Mouse (Mus musculus) natural killer cell, adult 2 months (primary cell): ENCODE measurements at regions not wholly inside any gene's neighbourhood (a gene's known extent, or its start where the extent isn't known, plus 50 kb on each side); places are given as distances from the start of the nearest gene placed in this dataset.

Experiments
- DNase-seq, 2 experiments: peaks; one replicate each; pipeline ENCODE4 v3.0.0; 2022; ENCODE audit warnings: low spot score in 2 of 2

DNA sequence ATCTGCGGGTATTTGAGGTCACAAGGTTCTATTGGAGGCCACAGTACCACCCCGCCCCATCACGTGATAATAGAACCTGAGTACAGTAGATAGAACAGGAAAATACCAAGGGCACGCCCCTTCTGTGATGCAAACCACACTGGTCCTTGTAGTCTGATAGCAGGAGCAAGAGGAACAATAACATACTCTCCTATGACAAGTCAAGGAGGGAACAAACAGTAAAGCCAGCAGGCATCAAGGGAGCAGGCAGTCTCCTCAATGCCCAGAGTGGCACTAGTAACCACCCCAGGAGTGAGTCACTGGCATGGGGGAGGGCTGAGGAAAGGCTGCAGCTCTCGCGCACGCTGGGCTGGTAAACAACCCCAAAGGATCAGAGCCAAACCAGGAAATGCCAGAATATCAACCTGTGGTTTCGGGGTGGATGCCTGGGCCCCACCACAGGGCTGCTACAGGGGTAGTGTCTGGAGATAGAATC is 150.5 kb upstream of the Tmc1 start:
- DNase-seq = peak; percentile 49 to 52

DNA sequence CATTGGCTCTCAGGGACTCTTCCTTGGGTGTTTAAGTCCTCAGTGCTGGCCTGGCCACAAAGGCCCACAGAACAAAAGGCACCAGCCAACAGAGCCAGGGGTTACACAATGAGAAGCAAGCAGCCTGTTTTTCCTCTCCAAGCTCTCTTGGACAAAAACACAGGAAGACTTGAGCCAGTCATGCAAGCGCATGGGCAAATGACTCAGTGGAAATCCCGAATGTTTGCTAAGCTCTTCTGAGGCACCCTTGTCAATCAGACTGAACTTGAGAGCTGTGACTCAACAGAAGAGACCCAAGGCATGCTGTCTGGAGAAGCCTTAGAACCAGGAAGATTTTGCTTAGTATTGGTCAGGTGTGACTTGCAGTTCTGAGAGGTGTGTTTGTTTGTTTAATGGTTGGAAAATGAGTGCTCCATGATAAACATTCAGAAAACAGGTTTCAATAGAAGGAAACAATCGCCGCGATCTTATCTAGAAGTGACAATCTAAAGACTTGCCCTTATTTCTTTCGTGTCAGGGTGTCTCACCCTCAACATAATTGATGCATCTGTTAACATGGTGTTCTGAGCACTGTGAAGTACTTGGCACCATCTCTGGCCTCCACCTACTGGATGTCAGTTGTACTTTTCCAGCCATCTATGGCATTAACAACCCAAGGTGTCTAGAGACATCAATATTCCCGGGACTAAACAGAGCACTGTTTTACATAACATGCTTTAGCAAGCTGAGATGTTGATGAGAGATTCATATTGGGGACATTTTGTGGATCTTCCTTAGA is 124.0 kb upstream of the Tmc1 start:
- DNase-seq = no peak

DNA sequence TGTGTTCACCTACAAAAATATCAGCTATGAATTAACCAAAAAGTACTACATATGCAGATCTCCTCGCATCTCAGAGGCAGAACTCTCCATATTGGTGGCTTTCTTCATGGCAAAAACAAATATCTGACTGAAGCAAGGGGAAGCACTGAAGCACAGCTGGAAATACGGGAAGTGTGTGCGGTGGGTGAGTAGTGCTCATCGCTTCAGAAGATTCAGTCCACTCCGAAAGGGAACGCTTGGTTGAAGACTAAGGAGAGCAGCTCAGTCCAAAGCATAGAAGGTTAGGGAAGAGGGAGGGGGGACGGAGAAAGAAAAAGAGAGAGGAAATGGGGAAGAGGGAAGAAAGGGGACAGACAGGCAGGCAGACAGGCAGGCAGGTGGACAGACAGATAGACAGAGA is 114.4 kb upstream of the Tmc1 start:
- DNase-seq = no peak

DNA sequence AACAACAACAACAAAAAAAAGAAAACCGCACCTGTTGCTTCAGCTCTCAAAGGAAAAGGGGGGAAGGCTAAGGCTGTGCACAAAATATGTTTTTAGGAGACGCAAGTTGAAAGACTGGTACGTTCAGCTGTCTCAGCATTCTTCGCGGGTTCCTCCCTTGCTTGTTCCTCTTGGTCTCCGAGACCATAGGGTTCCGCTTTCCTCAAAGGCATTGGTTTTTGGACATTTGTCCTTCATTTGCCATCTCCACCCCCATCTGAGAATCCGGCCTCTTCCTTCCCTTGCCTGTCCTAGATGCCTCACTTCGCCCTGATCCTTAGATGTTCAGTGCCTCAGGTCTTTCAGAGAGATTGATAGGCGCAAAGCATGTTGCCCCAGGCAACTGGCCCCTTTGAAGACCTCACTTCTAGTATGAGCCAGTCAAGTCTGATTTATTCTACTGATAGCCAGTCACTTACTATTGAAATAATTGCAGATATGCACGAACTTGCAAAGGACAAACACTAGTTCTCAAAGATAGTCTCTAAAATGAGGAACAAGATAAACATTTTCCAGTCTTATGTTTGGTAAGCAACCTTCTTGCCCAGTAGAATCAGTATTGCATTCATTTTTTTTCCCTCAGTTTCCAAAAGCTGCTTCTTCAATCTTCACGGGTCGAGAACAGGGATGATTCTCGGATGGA is 112.6 kb upstream of the Tmc1 start:
- no peak for DNase-seq

DNA sequence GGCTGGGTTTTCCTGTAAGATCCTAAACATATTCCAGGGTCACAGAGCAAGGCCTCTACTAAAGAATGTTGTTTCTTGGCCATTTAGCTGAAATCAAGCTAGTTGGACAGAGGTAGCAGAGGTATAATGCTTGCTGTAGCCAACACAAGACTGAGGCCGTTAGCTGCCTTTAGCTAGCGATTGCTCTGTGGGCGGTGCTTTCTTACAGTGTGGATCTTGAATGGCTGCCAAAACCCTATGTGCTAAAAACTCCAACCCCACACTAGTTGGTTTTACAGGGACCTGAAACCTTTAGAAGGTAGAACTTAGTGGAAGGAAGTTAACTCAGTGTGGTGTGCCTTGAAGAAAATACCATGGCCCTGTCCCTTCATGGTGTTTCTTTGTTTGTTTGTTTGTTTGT is 110.9 kb upstream of the Tmc1 start:
- DNase-seq = no peak

DNA sequence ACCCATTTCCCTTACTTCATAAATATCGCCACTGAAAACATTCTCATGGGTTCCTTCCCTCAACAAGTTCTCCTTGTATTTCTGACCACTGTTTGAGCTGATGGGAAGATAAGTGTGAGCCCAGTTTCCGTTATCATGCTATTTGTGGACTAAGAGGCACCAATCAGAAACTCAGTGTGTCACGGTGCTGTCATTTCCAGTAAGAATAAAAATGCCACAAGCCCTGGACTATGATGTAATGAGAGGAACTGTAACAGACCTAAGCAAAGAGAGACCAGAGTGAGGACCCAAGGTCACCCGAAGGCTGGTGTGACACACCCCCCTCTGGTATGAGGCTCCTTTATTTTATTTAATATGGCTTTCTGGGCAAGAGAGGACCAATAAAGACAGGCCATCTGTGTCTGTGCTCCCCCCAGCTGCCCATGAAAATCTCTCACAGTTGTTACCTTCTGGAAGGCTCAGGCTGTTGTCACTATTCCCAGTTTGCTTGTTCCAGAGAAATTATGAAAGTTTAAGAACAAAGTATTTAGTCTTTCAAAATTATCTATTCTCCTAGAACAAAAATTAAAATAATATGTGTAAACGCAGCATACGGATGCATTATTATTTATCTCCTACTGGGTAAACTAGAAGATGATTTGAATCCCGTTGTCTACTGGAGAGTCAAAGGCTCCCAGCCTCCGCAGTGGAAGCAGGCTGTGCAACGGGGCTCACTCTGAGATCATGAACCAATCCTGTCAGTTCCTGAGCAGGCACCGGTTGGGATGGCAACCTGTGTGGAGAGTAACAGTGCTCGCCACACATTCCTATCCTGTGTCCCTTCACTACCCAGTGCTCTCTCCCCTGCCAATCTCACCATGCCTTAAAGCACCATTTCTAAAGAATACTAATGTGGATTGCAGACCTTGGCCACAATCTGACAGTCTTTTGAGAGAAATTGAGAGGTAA is 99.9 kb upstream of the Tmc1 start:
- no peak for DNase-seq

DNA sequence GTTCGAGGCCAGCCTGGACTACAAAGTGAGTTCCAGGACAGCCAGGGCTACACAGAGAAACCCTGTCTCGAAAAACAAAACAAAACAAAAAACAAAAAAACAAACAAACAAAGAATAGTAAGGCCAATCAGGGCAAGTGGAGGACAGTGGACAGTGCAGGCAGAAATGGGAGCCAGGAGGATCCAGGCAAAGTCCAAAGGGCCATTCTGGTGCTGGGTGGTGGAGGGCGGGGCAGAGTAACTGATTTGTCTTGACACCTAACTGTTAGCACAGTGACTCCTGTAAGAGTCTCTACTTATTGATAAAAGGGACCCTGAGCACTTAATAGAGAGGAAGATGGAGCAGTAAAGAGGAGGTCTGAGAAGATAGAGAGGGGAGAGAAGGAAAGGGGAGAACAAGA is 98.8 kb upstream of the Tmc1 start:
- DNase-seq = no peak

DNA sequence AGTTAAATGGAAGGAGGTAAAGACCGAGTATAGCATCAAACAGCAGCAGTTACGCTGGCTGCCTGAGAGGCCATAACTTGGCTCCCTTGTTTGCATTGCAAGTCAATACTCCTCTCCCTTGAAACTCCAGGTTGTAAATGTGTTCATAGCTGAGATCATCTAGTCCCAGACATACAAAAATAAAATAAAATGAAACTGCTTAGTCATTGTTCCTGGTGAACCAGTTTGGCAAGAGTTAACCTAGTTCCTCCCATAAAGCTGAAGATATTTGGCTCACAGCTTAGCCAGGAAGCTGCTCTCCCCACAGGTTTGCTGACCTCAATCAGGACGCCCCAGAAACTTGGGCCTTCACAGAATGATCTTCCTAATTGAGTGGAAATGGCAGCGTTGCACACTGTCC is 97.9 kb upstream of the Tmc1 start:
- no peak for DNase-seq

DNA sequence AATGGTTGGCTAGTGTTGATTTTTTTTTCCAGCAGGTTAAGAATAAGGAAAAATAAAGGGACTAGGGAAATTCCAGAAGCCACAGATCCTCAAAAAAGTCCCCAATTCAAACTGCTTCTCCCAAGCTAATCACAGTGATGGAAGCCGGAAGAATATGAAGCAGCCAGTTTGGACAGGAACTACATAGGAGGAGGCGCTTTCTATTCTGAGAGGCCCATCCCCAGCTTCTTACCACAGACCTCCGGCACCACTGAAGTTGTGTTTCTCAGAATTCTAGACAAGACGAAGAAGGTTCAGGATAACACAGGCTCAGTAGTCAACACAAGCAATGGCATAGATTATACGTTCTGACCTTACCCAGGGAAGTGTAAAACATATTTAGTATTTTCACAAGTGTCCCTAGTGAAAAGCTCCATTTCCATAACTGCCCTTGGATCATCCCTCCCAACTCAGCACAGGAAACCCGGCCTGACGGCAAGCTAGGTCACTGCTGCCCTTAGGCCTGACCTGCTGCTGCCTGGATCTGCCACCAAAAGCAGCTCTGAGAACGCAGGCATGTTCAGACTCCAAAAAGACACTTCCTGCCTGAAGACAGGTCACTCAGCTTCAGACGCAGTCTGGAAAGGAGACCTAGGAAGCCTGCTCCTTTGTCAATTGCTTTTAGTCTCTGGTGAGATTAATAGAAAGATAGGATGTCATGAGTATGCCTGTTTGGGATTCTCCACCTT is 97.2 kb upstream of the Tmc1 start:
- no peak for DNase-seq

DNA sequence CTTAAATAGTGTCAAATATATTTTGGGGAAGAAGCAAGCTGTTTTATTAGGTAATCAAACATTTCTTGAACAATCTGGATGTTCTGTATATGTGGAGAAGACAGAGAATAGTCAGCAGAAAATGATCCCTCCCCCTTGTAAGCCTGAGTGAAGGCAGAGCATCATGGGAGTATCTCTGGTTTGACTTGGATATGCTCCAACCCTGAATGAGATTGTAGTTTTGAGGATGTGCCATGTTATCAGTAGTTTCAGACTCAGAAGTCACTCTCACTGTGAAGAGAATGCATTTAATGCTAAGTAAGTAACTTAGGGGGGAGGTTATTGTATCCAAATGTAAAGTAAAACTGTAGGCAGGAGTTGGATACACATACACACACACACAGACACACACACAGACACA is 95.3 kb upstream of the Tmc1 start:
- no peak for DNase-seq

DNA sequence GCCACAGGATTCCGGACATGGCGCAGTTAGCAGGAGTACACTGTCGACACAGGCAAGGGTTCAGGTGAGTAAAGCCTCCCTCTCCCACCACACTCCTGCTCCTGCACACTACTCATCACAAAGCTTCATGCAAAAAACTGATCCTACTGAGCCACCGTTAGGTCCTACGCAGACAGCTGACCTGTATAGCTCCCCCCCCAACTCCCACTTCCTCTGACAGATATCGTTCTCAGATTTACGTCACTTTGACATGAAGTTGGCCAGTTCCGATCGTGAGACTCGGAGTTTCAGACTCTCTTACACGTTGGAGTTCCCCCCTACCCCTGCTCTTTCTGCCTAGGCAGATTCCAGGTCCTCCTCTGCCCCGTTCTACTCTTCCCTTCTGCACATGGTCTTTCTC is 91.6 kb upstream of the Tmc1 start:
- DNase-seq = no peak

DNA sequence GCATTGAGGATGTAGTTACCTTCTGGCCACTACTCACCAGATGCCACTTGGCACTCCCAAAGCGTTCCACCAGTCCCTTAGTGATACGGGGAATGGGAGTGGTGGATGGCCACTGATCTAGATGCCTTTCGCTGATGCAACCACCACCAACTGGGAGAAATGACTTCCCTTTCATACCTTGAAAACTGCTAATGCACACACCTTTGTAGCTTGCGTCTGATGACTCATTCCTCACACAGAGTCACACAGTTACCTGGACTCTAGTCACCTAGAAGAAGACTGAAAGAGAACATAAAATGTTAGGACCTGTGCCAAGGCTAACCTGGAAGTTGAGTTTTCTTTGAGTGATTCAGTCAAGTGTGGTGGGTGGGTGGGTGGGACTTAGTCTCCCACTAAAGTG is 90.0 kb upstream of the Tmc1 start:
- no peak for DNase-seq

DNA sequence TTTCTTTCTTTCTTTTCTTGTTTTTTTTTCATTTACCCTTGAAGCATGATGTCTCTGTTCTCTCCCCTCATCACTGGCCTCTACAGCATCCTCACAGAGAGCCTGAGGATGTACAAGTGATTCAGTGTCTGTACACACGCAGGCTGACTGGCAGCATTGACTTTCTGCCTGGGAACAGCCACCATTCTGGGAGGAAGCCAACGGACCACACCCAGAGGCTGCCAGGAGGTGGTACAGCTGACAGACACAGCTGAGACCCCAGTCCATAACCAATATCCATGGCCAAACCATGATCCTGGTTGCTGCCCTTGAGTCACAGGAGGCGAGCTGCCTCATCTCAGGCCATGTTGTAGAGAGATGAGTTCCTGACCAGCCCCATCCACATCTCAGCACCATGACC is 88.5 kb upstream of the Tmc1 start:
- no peak for DNase-seq

DNA sequence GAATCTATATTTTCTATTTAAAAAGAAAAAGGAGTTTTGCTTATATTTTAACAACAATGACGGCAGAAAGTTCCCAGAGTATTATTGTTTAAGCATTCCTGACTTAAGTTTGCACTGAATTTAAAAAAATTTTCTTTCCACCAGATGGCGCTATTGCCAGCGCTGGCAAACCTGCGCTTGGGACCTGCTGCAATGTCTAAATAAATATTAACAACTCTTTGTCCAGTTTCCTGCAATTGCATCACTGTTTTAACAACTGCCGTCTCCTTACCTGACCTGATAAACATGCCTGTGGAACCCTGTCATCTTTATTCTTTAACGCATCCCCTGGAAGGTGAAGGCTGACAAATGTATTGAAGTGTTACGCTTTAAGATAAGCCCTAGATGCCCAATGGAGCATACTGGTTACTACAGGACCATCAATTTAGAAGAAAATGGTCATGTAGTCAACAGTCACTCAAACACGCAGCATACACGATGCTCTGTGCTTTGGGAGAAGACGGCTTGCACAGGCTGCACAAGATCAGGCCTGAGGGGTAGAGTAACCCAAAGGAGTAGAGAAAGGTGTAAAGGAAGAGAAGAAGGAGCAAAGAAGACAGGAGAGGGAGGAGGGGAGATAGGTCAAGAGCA is 83.6 kb upstream of the Tmc1 start:
- peak in 1 of 2 experiments; percentile 30 for DNase-seq

DNA sequence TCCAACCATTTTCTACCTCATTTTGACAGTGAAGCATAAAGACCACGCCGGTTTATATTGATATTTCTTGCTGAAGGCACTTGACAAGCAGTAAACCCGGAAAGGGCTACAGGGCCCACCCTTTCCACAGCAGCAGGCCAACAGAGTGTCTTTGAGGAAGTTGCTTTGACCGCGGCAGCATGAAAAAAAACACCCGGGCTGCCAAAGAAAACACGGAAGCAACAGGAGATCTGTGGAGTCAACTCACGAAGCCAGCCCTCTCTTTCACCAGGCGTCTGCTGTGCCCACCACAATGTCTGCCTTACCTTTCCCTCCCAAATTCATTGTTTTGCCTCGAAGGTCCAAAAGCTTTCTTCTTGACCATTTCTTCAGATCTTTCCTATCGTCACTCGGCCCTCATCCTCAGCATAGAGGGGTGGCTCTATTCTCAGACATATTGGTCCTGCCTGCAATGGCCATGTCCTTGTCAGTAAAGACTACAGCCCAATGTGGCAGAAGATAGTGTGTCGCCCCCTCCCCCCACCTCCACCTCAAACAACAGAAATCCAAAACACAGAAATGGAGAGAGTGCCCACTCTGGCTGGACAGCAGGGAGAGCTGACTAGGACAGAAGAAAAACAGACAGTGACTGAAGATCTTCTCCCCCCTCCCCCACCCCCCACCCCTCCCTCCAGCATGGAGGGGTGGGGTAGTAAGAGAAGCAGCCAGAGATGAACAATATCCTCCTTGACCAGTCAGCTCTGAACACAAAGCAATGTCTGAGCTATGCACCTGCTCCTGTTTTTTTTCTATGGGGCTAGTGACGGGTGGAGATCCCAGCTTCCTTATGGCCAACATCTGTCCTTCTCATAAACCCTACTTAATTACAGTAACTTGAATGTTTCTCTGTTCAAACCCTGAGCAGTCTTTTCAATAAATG is 82.8 kb upstream of the Tmc1 start:
- peak; percentile 69 to 75 for DNase-seq

DNA sequence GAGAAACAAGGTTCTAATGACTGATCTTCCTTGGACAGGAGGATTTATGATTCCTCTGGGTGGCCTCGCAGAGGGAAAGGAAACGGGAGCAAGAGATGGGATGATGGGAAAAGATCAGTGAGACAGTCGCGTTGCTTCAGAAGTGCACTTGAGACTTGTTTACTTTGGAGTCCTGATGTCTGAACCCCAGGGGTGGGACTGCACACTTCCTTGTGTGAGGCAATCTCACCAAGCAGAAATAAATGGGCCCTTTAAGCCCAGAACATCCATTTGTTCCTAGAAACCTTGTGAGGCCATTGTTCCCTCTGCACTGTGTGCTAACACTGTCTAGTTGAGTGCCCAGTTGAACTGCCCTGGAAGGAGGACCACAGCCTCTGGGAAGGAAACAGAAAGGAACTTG is 81.5 kb upstream of the Tmc1 start:
- DNase-seq = no peak

DNA sequence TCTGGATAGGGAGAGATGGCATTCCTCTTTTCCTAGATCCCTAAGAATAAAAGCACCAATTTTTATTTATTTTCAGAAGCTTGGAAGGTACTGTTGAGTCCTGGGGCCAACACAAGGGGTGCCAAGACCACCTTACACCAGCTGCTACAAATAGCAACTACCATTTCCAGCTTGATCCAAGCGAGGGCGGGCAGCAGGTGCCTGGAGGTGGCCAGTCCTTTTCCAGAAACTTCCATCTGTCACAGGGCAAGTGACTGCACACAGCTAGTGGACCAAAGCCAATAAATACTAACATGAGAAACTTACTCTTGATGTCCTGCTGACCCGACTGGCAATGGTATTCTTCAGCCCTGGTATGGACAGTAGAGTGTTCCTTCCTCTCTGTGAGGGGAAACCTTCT is 80.0 kb upstream of the Tmc1 start:
- no peak for DNase-seq

DNA sequence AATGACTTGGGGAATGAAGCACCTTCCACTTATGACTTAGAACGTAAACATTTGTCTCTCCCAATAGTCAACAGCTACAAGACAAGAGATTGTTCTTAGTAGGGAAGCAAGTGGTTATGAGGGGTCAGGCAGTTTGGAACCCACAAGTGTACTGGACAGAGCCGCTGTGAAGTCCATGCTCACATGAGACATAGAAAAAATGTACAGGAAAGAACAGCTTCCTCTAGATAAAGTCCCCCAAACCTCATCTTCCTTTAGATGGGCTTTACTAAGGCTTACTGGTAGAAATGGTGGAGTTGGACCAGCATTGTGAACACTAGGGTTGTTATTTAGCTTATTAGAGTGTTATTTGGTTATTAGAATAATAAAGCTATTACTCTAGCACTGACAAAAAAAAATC is 78.6 kb upstream of the Tmc1 start:
- DNase-seq = no peak

DNA sequence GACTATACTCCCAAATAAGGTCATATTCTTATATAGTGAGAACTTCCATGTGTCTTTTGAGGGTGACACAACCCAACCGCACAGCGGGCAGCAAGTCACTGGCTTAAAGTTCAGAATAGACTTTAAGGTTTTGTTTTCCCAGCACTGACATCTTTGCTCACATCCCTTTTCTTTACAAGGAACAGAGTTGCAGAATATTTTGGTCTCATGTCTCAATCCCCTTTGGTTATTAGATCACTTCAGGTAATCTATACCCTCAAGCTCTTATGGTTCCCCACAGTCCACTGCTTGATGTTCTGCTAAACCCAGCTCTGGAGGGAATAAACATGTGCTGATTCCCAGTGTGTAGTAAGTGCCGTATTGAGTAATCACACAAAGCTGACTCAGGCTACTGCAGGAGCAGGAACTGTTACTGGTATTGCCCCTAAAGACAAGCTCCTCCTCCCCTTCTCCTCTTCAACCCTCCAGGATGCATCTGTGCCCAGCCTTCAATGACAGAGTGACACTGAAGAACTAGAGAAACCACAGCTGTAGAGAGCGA is 77.8 kb upstream of the Tmc1 start:
- DNase-seq = peak in 1 of 2 experiments; percentile 19

DNA sequence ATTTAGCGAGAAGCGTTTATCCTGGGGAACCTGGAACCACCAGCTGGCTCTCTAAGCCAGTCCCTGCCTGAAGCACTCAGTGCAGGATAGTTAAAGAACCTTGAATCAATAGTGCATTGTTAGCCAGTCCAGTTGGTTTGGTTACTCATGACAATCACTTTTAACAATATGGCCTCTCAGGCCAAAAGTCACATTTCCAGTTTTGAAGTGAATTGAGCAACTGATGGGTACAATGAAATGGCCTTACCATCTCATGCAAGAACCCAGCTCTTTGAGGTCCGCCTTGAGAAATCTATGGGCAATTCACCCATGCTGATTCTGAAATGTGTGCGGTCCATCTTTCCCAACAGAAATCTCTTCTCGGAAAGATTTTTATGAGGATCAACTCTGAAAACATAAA is 77.0 kb upstream of the Tmc1 start:
- no peak for DNase-seq
